Mouse (Mus musculus): ENCODE results near the gene Slc23a2. TPM values are rescaled to one million over a fixed set of nuclear protein-coding genes. Genes with fewer than 3 reads are reported as not detected.
A peak's percentile ranks its signal among the peaks of the same experiment; 100 is the strongest.

Gene Slc23a2
- polyA plus RNA-seq, 1 experiment from 2014 or later, result 5.6 TPM

DNA sequence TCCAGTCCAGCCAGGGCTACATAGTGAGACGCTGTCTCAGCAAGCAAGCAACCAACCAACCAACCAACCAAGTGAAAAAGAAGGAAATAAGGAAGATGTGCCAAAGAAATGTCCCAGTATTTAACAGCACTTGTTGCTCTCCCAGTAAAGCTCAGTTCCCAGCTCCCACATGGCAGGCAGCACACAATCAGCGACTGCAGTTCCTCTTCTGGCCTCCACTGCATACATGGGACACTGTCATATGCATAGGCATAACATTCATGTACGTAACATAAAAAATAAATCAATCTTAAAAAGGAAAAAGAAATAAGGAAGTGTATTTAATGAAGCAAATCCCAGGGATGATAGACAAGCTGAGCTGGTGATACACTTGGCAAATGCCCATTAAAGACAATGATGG, 23.9 kb downstream of the Slc23a2 start:
- Histone ChIP-seq H3K4me3 (ENCODE audit: low read depth, low read length) (no peak overlapping the region), H3K4me2 (replicated peaks; ENCODE audit: low read depth) (no peak overlapping the region), H3K9ac (ENCODE audit: low read length) (no peak overlapping the region), H3K9me3 (ENCODE audit: control insufficient read depth, low read length) (no peaks in the 10 kb centered on the region), H3K27ac (replicated peaks) (no peak overlapping the region), H3K4me1 (replicated peaks; ENCODE audit: control insufficient read depth, insufficient read depth) (no peaks in the 10 kb centered on the region), H3K36me3 (ENCODE audit: control insufficient read depth, insufficient read depth, low read length) (no peaks in the 10 kb centered on the region), H3K27me3 (ENCODE audit: control insufficient read depth, insufficient read depth, low read length) (no peaks in the 10 kb centered on the region)
- TF ChIP-seq EP300 (optimal IDR thresholded peaks at IDR 0.05) (no peak), CTCF (IDR thresholded peaks at IDR 0.05; ENCODE audit: low read depth) (no peak)
- 87% methylated on average over 3 of the region's 3 CpGs for WGBS
- DNase-seq (ENCODE audit: low spot score) (no peak), ATAC-seq (ENCODE audit: low FRiP score, low TSS enrichment) (no peak)

- DNase-seq (ENCODE audit: low spot score), result no peak
- H3K27me3 ChIP-seq (ENCODE audit: control insufficient read depth, insufficient read depth, low read length), result no peaks in the 10 kb centered on the region
- H3K4me2 ChIP-seq (replicated peaks; ENCODE audit: low read depth), result no peak overlapping the region
- no peak overlapping the region for H3K4me3 ChIP-seq (ENCODE audit: low read depth, low read length)
- WGBS, result 75% methylated on average over 1 of the region's 1 CpGs
- H3K27ac ChIP-seq (replicated peaks), result no peak overlapping the region
- no peak for ATAC-seq (ENCODE audit: low FRiP score, low TSS enrichment)
- H3K9me3 ChIP-seq (ENCODE audit: control insufficient read depth, low read length), result no peaks in the 10 kb centered on the region
- H3K36me3 ChIP-seq (ENCODE audit: control insufficient read depth, insufficient read depth, low read length), result no peaks in the 10 kb centered on the region
- TF ChIP-seq EP300 (optimal IDR thresholded peaks at IDR 0.05) (no peak), CTCF (IDR thresholded peaks at IDR 0.05; ENCODE audit: low read depth) (no peak)
- no peak overlapping the region for H3K9ac ChIP-seq (ENCODE audit: low read length)
- no peaks in the 10 kb centered on the region for H3K4me1 ChIP-seq (replicated peaks; ENCODE audit: control insufficient read depth, insufficient read depth)
These were observed 26.3 kb downstream of the Slc23a2 start for GRCm38 (mm10) chr2:132118646-132119045.

DNA sequence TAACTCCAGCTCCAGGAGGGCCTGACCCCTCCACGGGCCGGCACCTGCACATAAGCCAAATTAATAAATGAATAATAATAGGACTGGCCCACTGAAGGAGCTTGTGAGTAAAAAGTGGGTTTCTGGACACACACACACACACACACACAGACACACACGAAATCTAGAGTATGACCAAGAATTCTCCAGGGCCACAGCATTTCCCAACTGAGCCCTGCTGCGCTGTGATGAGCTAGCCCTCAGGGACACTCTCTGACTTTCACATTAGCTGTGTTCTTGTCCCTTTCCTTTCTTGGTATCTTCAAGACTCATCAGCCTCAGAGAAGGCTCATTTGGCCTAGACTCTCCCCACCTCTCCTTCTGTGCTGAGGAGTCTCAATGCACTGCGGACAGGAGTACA, 29.0 kb downstream of the Slc23a2 start:
- no peak for TF ChIP-seq CTCF (IDR thresholded peaks at IDR 0.05; ENCODE audit: low read depth)
- no peak for TF ChIP-seq EP300 (optimal IDR thresholded peaks at IDR 0.05)
- ATAC-seq (ENCODE audit: low FRiP score, low TSS enrichment), result no peak

DNA sequence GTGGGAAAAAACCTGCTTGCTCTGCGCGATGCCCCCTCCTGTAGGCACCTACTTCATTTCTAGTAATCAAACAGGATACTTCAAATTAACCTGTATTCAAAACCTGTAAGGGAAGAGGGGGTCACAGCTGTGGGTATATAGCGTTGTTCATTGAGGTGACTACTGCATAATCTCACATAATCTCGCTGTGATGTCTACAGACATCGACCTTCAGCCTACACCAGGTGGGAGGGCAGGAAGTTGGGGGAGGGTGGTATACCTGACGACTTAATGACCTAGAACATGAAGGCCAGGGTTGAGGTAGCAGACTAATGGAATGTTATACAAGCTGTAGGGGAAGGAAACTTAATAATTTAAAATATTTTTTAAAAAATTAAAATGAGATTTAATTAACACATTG, 29.6 kb downstream of the Slc23a2 start:
- Histone ChIP-seq H3K9ac (ENCODE audit: low read length) (no peak overlapping the region), H3K4me3 (ENCODE audit: low read depth, low read length) (no peak overlapping the region), H3K27me3 (ENCODE audit: control insufficient read depth, insufficient read depth, low read length) (no peaks in the 10 kb centered on the region), H3K4me2 (replicated peaks; ENCODE audit: low read depth) (no peak overlapping the region), H3K4me1 (replicated peaks; ENCODE audit: control insufficient read depth, insufficient read depth) (no peaks in the 10 kb centered on the region), H3K36me3 (ENCODE audit: control insufficient read depth, insufficient read depth, low read length) (no peaks in the 10 kb centered on the region), H3K9me3 (ENCODE audit: control insufficient read depth, low read length) (no peaks in the 10 kb centered on the region), H3K27ac (replicated peaks) (no peak overlapping the region)
- DNase-seq (ENCODE audit: low spot score) (no peak), ATAC-seq (ENCODE audit: low FRiP score, low TSS enrichment) (no peak)
- 70% methylated on average over 6 of the region's 6 CpGs for WGBS
- TF ChIP-seq EP300 (optimal IDR thresholded peaks at IDR 0.05) (no peak), CTCF (IDR thresholded peaks at IDR 0.05; ENCODE audit: low read depth) (no peak)

More for the DNA sequence above, 29.0 kb downstream of the Slc23a2 start:
- H3K4me1 ChIP-seq (replicated peaks; ENCODE audit: control insufficient read depth, insufficient read depth), result no peaks in the 10 kb centered on the region
- H3K9ac ChIP-seq (ENCODE audit: low read length), result no peak overlapping the region
- WGBS, result 91% methylated on average over 5 of the region's 5 CpGs
- H3K36me3 ChIP-seq (ENCODE audit: control insufficient read depth, insufficient read depth, low read length), result no peaks in the 10 kb centered on the region
- H3K4me2 ChIP-seq (replicated peaks; ENCODE audit: low read depth), result no peak overlapping the region
- no peaks in the 10 kb centered on the region for H3K27me3 ChIP-seq (ENCODE audit: control insufficient read depth, insufficient read depth, low read length)
- no peaks in the 10 kb centered on the region for H3K9me3 ChIP-seq (ENCODE audit: control insufficient read depth, low read length)
- H3K27ac ChIP-seq (replicated peaks), result no peak overlapping the region
- no peak overlapping the region for H3K4me3 ChIP-seq (ENCODE audit: low read depth, low read length)
- DNase-seq (ENCODE audit: low spot score), result no peak

DNA sequence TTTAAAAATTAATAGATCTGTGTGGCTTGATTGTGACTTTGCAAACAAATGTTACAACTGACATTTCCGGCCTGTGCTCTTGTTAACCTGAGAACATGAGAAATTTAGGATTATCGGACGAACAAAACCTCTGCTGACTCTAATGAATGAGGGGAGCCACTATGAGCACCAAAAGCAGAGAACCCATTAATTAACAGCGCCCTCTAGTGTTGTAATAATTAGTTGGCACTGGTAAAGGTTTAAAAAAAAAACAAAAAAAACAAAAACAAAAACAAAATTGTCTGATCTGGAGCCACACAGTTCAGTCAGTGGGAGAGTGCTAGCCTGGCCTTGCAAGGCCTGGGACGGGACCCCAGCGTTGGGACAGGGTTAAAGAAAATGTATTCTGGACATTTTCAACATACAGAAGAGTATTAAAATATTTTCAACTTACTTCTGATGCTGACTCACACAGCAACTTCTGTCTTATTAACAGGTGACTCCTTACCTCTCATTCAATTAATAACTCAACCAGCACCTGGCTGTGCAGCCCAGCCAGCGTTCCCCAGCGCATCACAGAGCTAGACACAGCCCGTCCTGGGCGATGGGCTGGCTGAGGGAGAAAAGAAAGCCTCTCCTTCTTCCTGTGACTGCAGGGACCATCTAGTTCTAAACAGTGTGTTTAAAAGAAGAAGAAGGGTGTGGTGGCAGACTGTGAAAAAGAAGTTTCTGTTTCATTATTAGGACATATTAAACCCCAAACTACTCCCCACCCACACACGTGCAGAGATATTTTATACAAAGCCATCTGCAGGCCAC, 30.7 kb downstream of the Slc23a2 start:
- Histone ChIP-seq H3K27me3 (ENCODE audit: control insufficient read depth, insufficient read depth, low read length) (no peaks in the 10 kb centered on the region), H3K9ac (ENCODE audit: low read length) (no peak overlapping the region; the same call in 1 of the 2 replicates), H3K9me3 (ENCODE audit: control insufficient read depth, low read length) (no peaks in the 10 kb centered on the region), H3K27ac (replicated peaks) (peak overlapping the region; percentile 49; the same call in 1 of the 2 replicates), H3K4me3 (ENCODE audit: low read depth, low read length) (no peak overlapping the region), H3K4me1 (replicated peaks; ENCODE audit: control insufficient read depth, insufficient read depth) (no peaks in the 10 kb centered on the region), H3K4me2 (replicated peaks; ENCODE audit: low read depth) (0 out of 2 replicates have a peak overlapping the region, but pooled peaks have one; percentile 11), H3K36me3 (ENCODE audit: control insufficient read depth, insufficient read depth, low read length) (no peaks in the 10 kb centered on the region)
- DNase-seq (ENCODE audit: low spot score), result no peak
- ATAC-seq (ENCODE audit: low FRiP score, low TSS enrichment), result 0 out of 2 replicates have a peak, but pooled peaks have one; percentile 25
- 45% methylated on average over 11 of the region's 11 CpGs for WGBS
- TF ChIP-seq CTCF (IDR thresholded peaks at IDR 0.05; ENCODE audit: low read depth), result peak; percentile 78
- no peak for TF ChIP-seq EP300 (optimal IDR thresholded peaks at IDR 0.05)

DNA sequence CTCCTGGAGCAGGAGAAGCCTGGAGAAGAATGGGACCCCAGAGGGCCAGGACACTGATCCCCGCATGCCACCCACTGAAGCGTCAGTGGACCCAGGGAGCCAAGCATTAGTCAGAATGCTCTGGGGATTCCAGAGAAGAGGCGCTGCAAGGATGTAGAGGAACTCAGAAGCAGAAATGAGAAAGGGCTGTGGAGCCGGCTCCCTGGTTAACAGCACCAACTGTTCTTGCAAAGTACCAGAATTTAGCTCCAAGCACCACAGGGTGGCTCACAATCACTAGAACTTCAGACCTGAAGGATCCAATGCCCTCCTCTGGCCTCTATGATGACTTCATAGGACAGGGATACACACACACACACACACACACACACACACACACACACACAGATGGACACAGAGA, 32.6 kb downstream of the Slc23a2 start:
- H3K4me3 ChIP-seq (ENCODE audit: low read depth, low read length), result no peak overlapping the region
- H3K27ac ChIP-seq (replicated peaks), result no peak overlapping the region
- H3K9ac ChIP-seq (ENCODE audit: low read length), result no peak overlapping the region
- ATAC-seq (ENCODE audit: low FRiP score, low TSS enrichment), result no peak
- no peak for DNase-seq (ENCODE audit: low spot score)
- H3K9me3 ChIP-seq (ENCODE audit: control insufficient read depth, low read length), result no peaks in the 10 kb centered on the region
- no peaks in the 10 kb centered on the region for H3K36me3 ChIP-seq (ENCODE audit: control insufficient read depth, insufficient read depth, low read length)
- no peak overlapping the region for H3K4me2 ChIP-seq (replicated peaks; ENCODE audit: low read depth)
- H3K27me3 ChIP-seq (ENCODE audit: control insufficient read depth, insufficient read depth, low read length), result no peaks in the 10 kb centered on the region
- 86% methylated on average over 4 of the region's 4 CpGs for WGBS
- no peak for TF ChIP-seq EP300 (optimal IDR thresholded peaks at IDR 0.05)
- TF ChIP-seq CTCF (IDR thresholded peaks at IDR 0.05; ENCODE audit: low read depth), result no peak
- H3K4me1 ChIP-seq (replicated peaks; ENCODE audit: control insufficient read depth, insufficient read depth), result no peaks in the 10 kb centered on the region

Measured in stomach, postnatal 0 days (tissue).